Mouse (Mus musculus): ENCODE results near the gene Doxl2.

The Doxl2 gene

GRCm38 (mm10) chr6:49009161-49009555 lies 34.4 kb downstream of the Doxl2 start:
- DNase-seq (ENCODE audit: low spot score in 2 of 2) = no peak

- DNase-seq (ENCODE audit: low spot score in 2 of 2) = no peak
Observed at GRCm38 (mm10) chr6:49009665-49010064, 34.9 kb downstream of the Doxl2 start.

GRCm38 (mm10) chr6:49011191-49011590 lies 36.4 kb downstream of the Doxl2 start:
- DNase-seq (ENCODE audit: low spot score in 2 of 2) = no peak

- no peak for DNase-seq (ENCODE audit: low spot score in 2 of 2)
Observed at GRCm38 (mm10) chr6:49013023-49013422, 38.3 kb downstream of the Doxl2 start.

GRCm38 (mm10) chr6:49013458-49013857 lies 38.7 kb downstream of the Doxl2 start:
- DNase-seq (ENCODE audit: low spot score in 2 of 2) = no peak

- no peak for DNase-seq (ENCODE audit: low spot score in 2 of 2)
Observed at GRCm38 (mm10) chr6:49017150-49017549, 42.4 kb downstream of the Doxl2 start.

- DNase-seq (ENCODE audit: low spot score in 2 of 2) = no peak
Observed at GRCm38 (mm10) chr6:49019341-49019740, 44.6 kb downstream of the Doxl2 start.

- no peak for DNase-seq (ENCODE audit: low spot score in 2 of 2)
Observed at GRCm38 (mm10) chr6:49021141-49022012, 46.6 kb downstream of the Doxl2 start.

GRCm38 (mm10) chr6:49022384-49022783 lies 47.6 kb downstream of the Doxl2 start:
- no peak for DNase-seq (ENCODE audit: low spot score in 2 of 2)

GRCm38 (mm10) chr6:49023315-49023714 lies 48.6 kb downstream of the Doxl2 start:
- no peak for DNase-seq (ENCODE audit: low spot score in 2 of 2)

GRCm38 (mm10) chr6:49025290-49025689 lies 50.5 kb downstream of the Doxl2 start:
- DNase-seq (ENCODE audit: low spot score in 2 of 2) = no peak

- DNase-seq (ENCODE audit: low spot score in 2 of 2) = no peak
Observed at GRCm38 (mm10) chr6:49026496-49026895, 51.7 kb downstream of the Doxl2 start.

- no peak for DNase-seq (ENCODE audit: low spot score in 2 of 2)
Observed at GRCm38 (mm10) chr6:49028019-49028418, 53.3 kb downstream of the Doxl2 start.

Data from spleen, postnatal 14 days (tissue).